Mouse (Mus musculus): ENCODE measurements at regions not wholly inside any gene's neighbourhood (a gene's known extent, or its start where the extent isn't known, plus 50 kb on each side); places are given as distances from the start of the nearest gene placed in this dataset.
"Not testable (repeated sequence)": the region's sequence is repeated elsewhere in the genome, so short reads cannot be mapped to it uniquely, and the experiment has no call there.

DNA sequence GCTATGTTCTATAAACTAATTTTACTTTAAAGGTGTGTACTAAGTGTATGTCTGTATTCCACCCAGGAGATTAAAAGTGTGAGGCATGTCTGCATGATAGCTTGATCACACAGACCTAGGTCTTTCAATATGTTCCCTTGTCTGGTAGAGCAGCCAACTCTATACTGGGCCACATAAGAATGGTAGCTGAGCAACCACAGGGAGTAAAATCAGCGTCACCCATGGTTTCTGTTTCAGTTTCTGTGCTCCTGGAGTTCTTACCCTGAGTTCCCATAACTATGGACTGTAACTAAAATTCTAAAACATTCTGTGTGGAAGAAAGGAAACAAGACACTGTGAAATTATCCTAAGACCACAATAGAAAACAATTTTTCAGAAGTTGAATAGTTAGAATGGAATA lies 102.8 kb upstream of the Thsd7a start:
- Histone ChIP-seq H3K9ac (replicated peaks) (no peak overlapping the region), H3K9me3 (no peaks in the 10 kb centered on the region), H3K4me3 (replicated peaks) (no peak overlapping the region), H3K36me3 (no peaks in the 10 kb centered on the region), H3K4me1 (replicated peaks) (no peaks in the 10 kb centered on the region), H3K4me2 (no peak overlapping the region), H3K27ac (no peak overlapping the region), H3K27me3 (no peaks in the 10 kb centered on the region)
- ATAC-seq (ENCODE audit: insufficient number of reproducible peaks, insufficient read depth, low FRiP score, low TSS enrichment, low read depth): no peak
- WGBS: 83% methylated on average over 1 of the region's 1 CpGs

DNA sequence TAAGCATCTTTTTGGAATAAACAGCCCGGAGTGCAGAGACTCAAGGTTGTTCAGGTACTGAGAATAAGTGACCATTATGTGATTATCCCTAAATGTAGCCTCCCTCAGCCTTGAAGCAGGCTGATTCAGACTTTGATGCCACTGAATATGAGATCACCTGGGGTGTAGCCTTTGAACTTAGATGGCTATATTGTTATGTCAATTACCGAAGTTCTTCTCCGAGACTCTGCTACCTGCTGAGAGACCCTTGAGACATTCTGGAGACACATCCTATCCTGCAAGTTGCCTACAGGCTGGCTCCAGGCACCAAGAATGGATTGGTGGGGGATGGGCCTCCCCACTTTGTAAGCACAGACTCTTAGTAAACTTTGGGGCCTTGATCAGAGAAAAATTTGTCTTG lies 85.9 kb upstream of the Thsd7a start:
- not testable (repeated sequence) for H3K4me2 ChIP-seq; H3K9ac ChIP-seq (replicated peaks); H3K36me3 ChIP-seq; H3K27me3 ChIP-seq; ATAC-seq (ENCODE audit: insufficient number of reproducible peaks, insufficient read depth, low FRiP score, low TSS enrichment, low read depth); H3K4me1 ChIP-seq (replicated peaks); H3K27ac ChIP-seq; H3K4me3 ChIP-seq (replicated peaks); H3K9me3 ChIP-seq
- 73% methylated on average over 3 of the region's 3 CpGs for WGBS

DNA sequence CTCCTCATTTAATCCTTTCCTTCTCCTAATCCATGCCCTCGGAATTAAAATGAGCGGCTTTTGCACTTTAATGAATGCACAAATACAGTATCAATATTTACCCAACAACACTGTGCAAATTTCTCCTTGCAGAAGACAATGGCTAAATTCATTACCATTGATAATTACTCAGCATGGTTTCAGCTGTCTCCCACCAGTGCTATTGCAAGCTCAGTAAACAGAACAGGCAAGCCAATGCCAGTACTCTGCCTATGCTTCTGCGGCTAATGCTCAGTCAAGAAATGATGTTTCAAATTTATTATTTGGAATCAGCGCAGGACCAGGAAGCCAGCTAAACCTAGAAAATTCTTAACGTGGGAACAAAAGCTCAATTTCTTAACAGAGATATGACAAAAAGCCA lies 84.1 kb upstream of the Thsd7a start:
- H3K9ac ChIP-seq (replicated peaks): no peak overlapping the region
- H3K4me2 ChIP-seq: no peak overlapping the region
- no peak overlapping the region for H3K27ac ChIP-seq
- no peak for ATAC-seq (ENCODE audit: insufficient number of reproducible peaks, insufficient read depth, low FRiP score, low TSS enrichment, low read depth)
- H3K4me3 ChIP-seq (replicated peaks): no peak overlapping the region
- 0 out of 2 replicates have a peak, but pooled peaks cover 6% of the 10 kb centered on the region for H3K4me1 ChIP-seq (replicated peaks)
- no peaks in the 10 kb centered on the region for H3K27me3 ChIP-seq
- 60% methylated on average over 5 of the region's 5 CpGs for WGBS
- H3K9me3 ChIP-seq: no peaks in the 10 kb centered on the region
- H3K36me3 ChIP-seq: no peaks in the 10 kb centered on the region

DNA sequence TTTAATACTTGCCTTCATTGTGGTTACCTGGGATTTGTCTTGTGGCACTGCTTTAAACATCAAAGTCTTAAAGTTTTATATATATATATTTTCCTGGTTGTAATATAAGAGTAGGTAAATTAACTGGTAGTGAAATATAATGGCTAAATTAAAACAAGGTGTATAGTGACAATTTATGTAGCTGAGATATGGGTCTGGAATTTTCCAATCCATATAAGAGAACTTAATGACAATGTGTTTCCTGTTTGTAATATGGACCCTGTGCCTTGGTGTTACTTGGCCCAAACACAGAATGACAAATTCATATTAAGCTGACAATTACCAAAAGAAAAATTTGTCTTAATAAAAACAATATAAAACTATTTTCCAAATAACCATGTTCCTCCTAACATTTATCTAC lies 82.7 kb upstream of the Thsd7a start:
- Histone ChIP-seq H3K4me3 (replicated peaks) (no peak overlapping the region), H3K4me2 (no peak overlapping the region), H3K9me3 (no peaks in the 10 kb centered on the region), H3K4me1 (replicated peaks) (0 out of 2 replicates have a peak, but pooled peaks cover 6% of the 10 kb centered on the region), H3K9ac (replicated peaks) (no peak overlapping the region), H3K27ac (no peak overlapping the region), H3K36me3 (no peaks in the 10 kb centered on the region), H3K27me3 (no peaks in the 10 kb centered on the region)
- peak; percentile 73; the same call in 1 of the 2 replicates for ATAC-seq (ENCODE audit: insufficient number of reproducible peaks, insufficient read depth, low FRiP score, low TSS enrichment, low read depth)

GRCm38 (mm10) chr6:12831485-12831884 lies 82.3 kb upstream of the Thsd7a start:
- Histone ChIP-seq H3K4me1 (replicated peaks) (0 out of 2 replicates have a peak, but pooled peaks cover 6% of the 10 kb centered on the region), H3K4me3 (replicated peaks) (no peak overlapping the region), H3K9ac (replicated peaks) (no peak overlapping the region), H3K27me3 (no peaks in the 10 kb centered on the region), H3K27ac (no peak overlapping the region), H3K9me3 (no peaks in the 10 kb centered on the region), H3K36me3 (no peaks in the 10 kb centered on the region), H3K4me2 (no peak overlapping the region)
- WGBS: 46% methylated on average over 2 of the region's 2 CpGs
- ATAC-seq (ENCODE audit: insufficient number of reproducible peaks, insufficient read depth, low FRiP score, low TSS enrichment, low read depth): peak; percentile 76; the same call in 1 of the 2 replicates

GRCm38 (mm10) chr6:12827745-12828144 lies 78.5 kb upstream of the Thsd7a start:
- no peak overlapping the region for H3K4me3 ChIP-seq (replicated peaks)
- no peak for ATAC-seq (ENCODE audit: insufficient number of reproducible peaks, insufficient read depth, low FRiP score, low TSS enrichment, low read depth)
- no peak overlapping the region for H3K27ac ChIP-seq
- H3K9me3 ChIP-seq: no peaks in the 10 kb centered on the region
- WGBS: 66% methylated on average over 4 of the region's 4 CpGs
- no peak overlapping the region for H3K9ac ChIP-seq (replicated peaks)
- no peak overlapping the region for H3K4me2 ChIP-seq
- H3K36me3 ChIP-seq: no peaks in the 10 kb centered on the region
- H3K4me1 ChIP-seq (replicated peaks): 0 out of 2 replicates have a peak, but pooled peaks cover 10% of the 10 kb centered on the region
- no peaks in the 10 kb centered on the region for H3K27me3 ChIP-seq

DNA sequence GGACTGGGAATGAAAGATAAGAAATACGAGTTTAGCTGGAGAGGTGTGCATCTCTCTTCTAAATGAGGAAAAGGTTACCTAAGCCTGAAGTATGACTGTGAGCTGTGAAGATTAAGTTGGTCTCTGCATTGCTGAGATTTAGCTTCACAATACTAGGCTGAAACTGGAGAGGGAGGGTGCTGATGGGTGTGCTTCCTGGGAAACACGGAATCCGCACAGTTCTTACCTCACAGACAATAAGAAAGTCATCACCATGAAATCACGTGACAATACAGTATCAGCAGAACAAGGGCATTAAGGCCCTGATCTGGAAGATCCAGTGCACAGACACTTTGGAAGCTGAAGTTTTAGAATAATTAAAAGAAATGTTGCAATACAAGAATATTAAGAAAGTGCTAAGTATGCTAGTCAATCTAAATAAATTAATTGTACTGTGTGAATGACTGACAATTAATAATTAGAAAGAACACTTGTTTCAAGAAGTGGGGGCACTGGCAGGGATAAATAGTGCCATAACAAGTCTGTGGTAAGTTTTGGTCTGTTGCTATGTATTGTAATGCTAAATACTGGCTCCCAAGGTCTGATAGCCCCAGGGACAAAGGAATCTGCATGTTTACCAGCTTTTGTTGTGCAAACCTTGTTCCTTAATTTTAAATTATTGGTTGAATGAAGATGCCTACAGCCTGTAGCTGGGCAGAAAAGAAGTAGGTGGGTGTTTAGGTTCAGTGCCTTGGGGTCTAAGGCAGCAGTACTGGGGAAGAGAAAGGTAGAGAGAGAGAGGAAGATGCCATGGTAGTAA lies 66.0 kb upstream of the Thsd7a start:
- H3K4me1 ChIP-seq (replicated peaks): no peaks in the 10 kb centered on the region
- 70% methylated on average over 4 of the region's 4 CpGs for WGBS
- ATAC-seq (ENCODE audit: insufficient number of reproducible peaks, insufficient read depth, low FRiP score, low TSS enrichment, low read depth): no peak

DNA sequence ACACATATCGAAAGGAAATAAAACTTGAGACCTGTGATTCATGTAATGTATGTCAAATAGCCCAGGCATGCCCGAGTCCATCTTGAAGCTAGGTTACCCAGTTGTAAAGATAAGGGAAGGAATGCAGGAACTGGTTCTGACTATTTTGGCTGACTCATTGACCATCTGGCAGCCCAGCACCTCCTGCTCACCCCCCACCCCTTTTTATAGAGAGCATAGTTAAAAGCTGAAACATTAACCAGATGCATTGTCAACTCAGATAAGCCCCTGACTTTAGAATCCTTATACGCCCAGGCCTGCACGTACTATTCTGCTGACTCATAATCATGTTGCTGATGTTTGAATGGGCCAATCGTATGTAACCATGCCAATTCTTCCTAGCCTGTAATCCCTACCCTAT lies 64.6 kb upstream of the Thsd7a start:
- H3K9ac ChIP-seq (replicated peaks); H3K4me1 ChIP-seq (replicated peaks); H3K27ac ChIP-seq; H3K4me2 ChIP-seq; ATAC-seq (ENCODE audit: insufficient number of reproducible peaks, insufficient read depth, low FRiP score, low TSS enrichment, low read depth); H3K36me3 ChIP-seq; H3K9me3 ChIP-seq; H3K27me3 ChIP-seq; H3K4me3 ChIP-seq (replicated peaks): not testable (repeated sequence)
- 60% methylated on average over 5 of the region's 5 CpGs for WGBS

More for the DNA sequence above, 66.0 kb upstream of the Thsd7a start:
- Histone ChIP-seq H3K4me2 (no peak overlapping the region), H3K27ac (no peak overlapping the region), H3K9me3 (no peaks in the 10 kb centered on the region), H3K36me3 (no peaks in the 10 kb centered on the region), H3K27me3 (no peaks in the 10 kb centered on the region), H3K9ac (replicated peaks) (no peak overlapping the region), H3K4me3 (replicated peaks) (no peak overlapping the region)

- H3K9ac ChIP-seq (replicated peaks): no peak overlapping the region
- H3K4me1 ChIP-seq (replicated peaks): no peaks in the 10 kb centered on the region
- H3K9me3 ChIP-seq: no peaks in the 10 kb centered on the region
- H3K27me3 ChIP-seq: no peaks in the 10 kb centered on the region
- no peak overlapping the region for H3K4me2 ChIP-seq
- no peak for ATAC-seq (ENCODE audit: insufficient number of reproducible peaks, insufficient read depth, low FRiP score, low TSS enrichment, low read depth)
- H3K4me3 ChIP-seq (replicated peaks): no peak overlapping the region
- 86% methylated on average over 1 of the region's 1 CpGs for WGBS
- no peaks in the 10 kb centered on the region for H3K36me3 ChIP-seq
- no peak overlapping the region for H3K27ac ChIP-seq
These were observed 63.3 kb upstream of the Thsd7a start for GRCm38 (mm10) chr6:12812467-12812866.

DNA sequence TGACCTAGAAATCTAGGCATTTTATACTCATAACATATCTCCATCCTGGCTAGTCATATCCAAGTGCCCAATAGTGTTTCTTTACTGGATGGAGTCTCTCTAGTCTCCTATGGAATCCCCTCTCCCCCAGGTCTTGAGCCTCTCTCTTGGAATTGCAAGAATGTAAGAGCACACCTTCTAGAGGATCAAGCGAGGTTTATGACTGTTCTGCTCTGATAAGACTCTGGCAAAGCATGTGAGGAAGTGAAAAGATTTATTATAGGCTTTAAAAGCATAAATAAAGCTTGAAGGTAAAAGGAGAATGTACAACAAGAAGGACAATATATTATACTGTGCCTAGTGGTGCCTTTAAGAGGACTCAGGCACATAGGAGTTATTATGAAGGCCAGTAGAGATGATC lies 62.8 kb upstream of the Thsd7a start:
- Histone ChIP-seq H3K9ac (replicated peaks) (no peak overlapping the region), H3K27ac (no peak overlapping the region), H3K9me3 (no peaks in the 10 kb centered on the region), H3K4me1 (replicated peaks) (no peaks in the 10 kb centered on the region), H3K4me2 (no peak overlapping the region), H3K36me3 (no peaks in the 10 kb centered on the region), H3K27me3 (no peaks in the 10 kb centered on the region), H3K4me3 (replicated peaks) (no peak overlapping the region)
- WGBS: 32% methylated on average over 1 of the region's 1 CpGs
- no peak for ATAC-seq (ENCODE audit: insufficient number of reproducible peaks, insufficient read depth, low FRiP score, low TSS enrichment, low read depth)

- H3K27me3 ChIP-seq: no peaks in the 10 kb centered on the region
- 88% methylated on average over 5 of the region's 5 CpGs for WGBS
- H3K36me3 ChIP-seq: no peaks in the 10 kb centered on the region
- no peak overlapping the region for H3K4me3 ChIP-seq (replicated peaks)
- no peaks in the 10 kb centered on the region for H3K4me1 ChIP-seq (replicated peaks)
- no peak overlapping the region for H3K9ac ChIP-seq (replicated peaks)
- H3K27ac ChIP-seq: no peak overlapping the region
- H3K9me3 ChIP-seq: no peaks in the 10 kb centered on the region
- H3K4me2 ChIP-seq: no peak overlapping the region
- no peak for ATAC-seq (ENCODE audit: insufficient number of reproducible peaks, insufficient read depth, low FRiP score, low TSS enrichment, low read depth)
These were observed 60.4 kb upstream of the Thsd7a start for GRCm38 (mm10) chr6:12809601-12810000.
